Mouse (Mus musculus) ES-Bruce4 (cell line): Measurements from ENCODE around the gene Adgra3.

Experiments
- CTCF ChIP-seq: IDR thresholded peaks from one replicate; pipeline ENCODE4 v1.8.1; 2011; ENCODE audit warnings: low read depth, low read length
- EP300 ChIP-seq: IDR thresholded peaks from 2 replicates; pipeline ENCODE4 v1.6.1; 2011; ENCODE audit warnings: low read depth, low read length; ENCODE audit not compliant: insufficient read depth
- POLR2A ChIP-seq: IDR thresholded peaks from one replicate; pipeline ENCODE4 v1.8.1; 2011; ENCODE audit warnings: low read length; ENCODE audit not compliant: insufficient read depth

GRCm38 (mm10) chr5:50050668-50051425 lies 8.0 kb downstream of the Adgra3 start:
- no peak for TF ChIP-seq CTCF
- TF ChIP-seq EP300 = no peak
- no peak for TF ChIP-seq POLR2A
